Mouse (Mus musculus): ENCODE results near the gene Tmem270. TPM values are rescaled to one million over a fixed set of nuclear protein-coding genes. Genes with fewer than 3 reads are reported as not detected.

The Tmem270 gene
- polyA plus RNA-seq, 1 experiment: 0.04 TPM

GRCm38 (mm10) chr5:134933281-134933680 is 26.7 kb upstream of the Tmem270 start:
- H3K9me3 ChIP-seq (ENCODE audit: control insufficient read depth, low read length): no peaks in the 10 kb centered on the region
- peak overlapping the region; percentile 66 for H3K4me3 ChIP-seq (replicated peaks)
- H3K36me3 ChIP-seq (ENCODE audit: control insufficient read depth): peaks cover 26% of the 10 kb centered on the region
- H3K27me3 ChIP-seq (ENCODE audit: control insufficient read depth): peaks cover 21% of the 10 kb centered on the region
- TF ChIP-seq TAL1 (IDR thresholded peaks at IDR 0.05; ENCODE audit: low read length): no peak
- no peak for TF ChIP-seq GATA1 (IDR thresholded peaks at IDR 0.05; ENCODE audit: low read length)
- peaks cover 38% of the 10 kb centered on the region for H3K4me1 ChIP-seq (ENCODE audit: control insufficient read depth)

- Histone ChIP-seq H3K4me3 (replicated peaks) (peak overlapping the region; percentile 66), H3K36me3 (ENCODE audit: control insufficient read depth) (peaks cover 26% of the 10 kb centered on the region), H3K4me1 (ENCODE audit: control insufficient read depth) (peaks cover 38% of the 10 kb centered on the region), H3K9me3 (ENCODE audit: control insufficient read depth, low read length) (no peaks in the 10 kb centered on the region), H3K27me3 (ENCODE audit: control insufficient read depth) (peaks cover 21% of the 10 kb centered on the region)
- TF ChIP-seq GATA1 (IDR thresholded peaks at IDR 0.05; ENCODE audit: low read length) (no peak), TAL1 (IDR thresholded peaks at IDR 0.05; ENCODE audit: low read length) (no peak)
Measured at GRCm38 (mm10) chr5:134932903-134933276, 26.4 kb upstream of the Tmem270 start.

- Histone ChIP-seq H3K36me3 (ENCODE audit: control insufficient read depth) (peaks cover 26% of the 10 kb centered on the region), H3K27me3 (ENCODE audit: control insufficient read depth) (peaks cover 21% of the 10 kb centered on the region), H3K9me3 (ENCODE audit: control insufficient read depth, low read length) (no peaks in the 10 kb centered on the region), H3K4me3 (replicated peaks) (peak within 1 kb of the TSS; percentile 66), H3K4me1 (ENCODE audit: control insufficient read depth) (peaks cover 38% of the 10 kb centered on the region)
- TF ChIP-seq GATA1 (IDR thresholded peaks at IDR 0.05; ENCODE audit: low read length) (no peak), TAL1 (IDR thresholded peaks at IDR 0.05; ENCODE audit: low read length) (no peak)
Measured at GRCm38 (mm10) chr5:134932179-134932902, 25.8 kb upstream of the Tmem270 start, which contains the start of gene Mettl27. Gene Mettl27 (plus strand): TSS chr5:134932368.

GRCm38 (mm10) chr5:134929988-134930387 is 23.5 kb upstream of the Tmem270 start:
- peaks cover 17% of the 10 kb centered on the region for H3K36me3 ChIP-seq (ENCODE audit: control insufficient read depth)

GRCm38 (mm10) chr5:134926726-134927125 is 20.2 kb upstream of the Tmem270 start:
- Histone ChIP-seq H3K4me3 (replicated peaks) (no peak overlapping the region), H3K4me1 (ENCODE audit: control insufficient read depth) (peaks cover 35% of the 10 kb centered on the region), H3K9me3 (ENCODE audit: control insufficient read depth, low read length) (no peaks in the 10 kb centered on the region), H3K27me3 (ENCODE audit: control insufficient read depth) (peaks cover 21% of the 10 kb centered on the region), H3K36me3 (ENCODE audit: control insufficient read depth) (no peaks in the 10 kb centered on the region)
- no peak for TF ChIP-seq TAL1 (IDR thresholded peaks at IDR 0.05; ENCODE audit: low read length)
- TF ChIP-seq GATA1 (IDR thresholded peaks at IDR 0.05; ENCODE audit: low read length): no peak

More at GRCm38 (mm10) chr5:134929988-134930387, 23.5 kb upstream of the Tmem270 start:
- Histone ChIP-seq H3K27me3 (ENCODE audit: control insufficient read depth) (peaks cover 21% of the 10 kb centered on the region), H3K4me3 (replicated peaks) (no peak overlapping the region), H3K9me3 (ENCODE audit: control insufficient read depth, low read length) (no peaks in the 10 kb centered on the region), H3K4me1 (ENCODE audit: control insufficient read depth) (peaks cover 41% of the 10 kb centered on the region)
- no peak for TF ChIP-seq GATA1 (IDR thresholded peaks at IDR 0.05; ENCODE audit: low read length)
- TF ChIP-seq TAL1 (IDR thresholded peaks at IDR 0.05; ENCODE audit: low read length): no peak

GRCm38 (mm10) chr5:134923141-134923540 is 16.6 kb upstream of the Tmem270 start:
- Histone ChIP-seq H3K4me3 (replicated peaks) (no peak overlapping the region), H3K27me3 (ENCODE audit: control insufficient read depth) (no peaks in the 10 kb centered on the region), H3K4me1 (ENCODE audit: control insufficient read depth) (peaks cover 61% of the 10 kb centered on the region), H3K9me3 (ENCODE audit: control insufficient read depth, low read length) (no peaks in the 10 kb centered on the region), H3K36me3 (ENCODE audit: control insufficient read depth) (peaks cover 3% of the 10 kb centered on the region)
- TF ChIP-seq GATA1 (IDR thresholded peaks at IDR 0.05; ENCODE audit: low read length) (no peak), TAL1 (IDR thresholded peaks at IDR 0.05; ENCODE audit: low read length) (no peak)

- peak; percentile 61 for TF ChIP-seq TAL1 (IDR thresholded peaks at IDR 0.05; ENCODE audit: low read length)
- peak; percentile 54; the same call in 1 of the 2 replicates for TF ChIP-seq GATA1 (IDR thresholded peaks at IDR 0.05; ENCODE audit: low read length)
- Histone ChIP-seq H3K4me1 (ENCODE audit: control insufficient read depth) (peaks cover 76% of the 10 kb centered on the region), H3K27me3 (ENCODE audit: control insufficient read depth) (no peaks in the 10 kb centered on the region), H3K4me3 (replicated peaks) (peak overlapping the region; percentile 46), H3K9me3 (ENCODE audit: control insufficient read depth, low read length) (peaks cover 9% of the 10 kb centered on the region), H3K36me3 (ENCODE audit: control insufficient read depth) (peaks cover 17% of the 10 kb centered on the region)
Measured at GRCm38 (mm10) chr5:134921106-134921505, 14.6 kb upstream of the Tmem270 start.

GRCm38 (mm10) chr5:134920106-134920687 is 13.7 kb upstream of the Tmem270 start:
- Histone ChIP-seq H3K4me3 (replicated peaks) (peak overlapping the region; percentile 46), H3K27me3 (ENCODE audit: control insufficient read depth) (no peaks in the 10 kb centered on the region), H3K9me3 (ENCODE audit: control insufficient read depth, low read length) (peaks cover 9% of the 10 kb centered on the region), H3K36me3 (ENCODE audit: control insufficient read depth) (peaks cover 17% of the 10 kb centered on the region), H3K4me1 (ENCODE audit: control insufficient read depth) (peaks cover 82% of the 10 kb centered on the region)
- TF ChIP-seq GATA1 (IDR thresholded peaks at IDR 0.05; ENCODE audit: low read length): no peak
- peak; percentile 40; the same call in 1 of the 3 replicates for TF ChIP-seq TAL1 (IDR thresholded peaks at IDR 0.05; ENCODE audit: low read length)

GRCm38 (mm10) chr5:134919097-134919496 is 12.6 kb upstream of the Tmem270 start:
- peak overlapping the region; percentile 46 for H3K4me3 ChIP-seq (replicated peaks)
- H3K27me3 ChIP-seq (ENCODE audit: control insufficient read depth): no peaks in the 10 kb centered on the region
- H3K9me3 ChIP-seq (ENCODE audit: control insufficient read depth, low read length): peaks cover 9% of the 10 kb centered on the region
- TF ChIP-seq GATA1 (IDR thresholded peaks at IDR 0.05; ENCODE audit: low read length) (peak; percentile 91), TAL1 (IDR thresholded peaks at IDR 0.05; ENCODE audit: low read length) (peak; percentile 83)
- H3K4me1 ChIP-seq (ENCODE audit: control insufficient read depth): peaks cover 80% of the 10 kb centered on the region
- peaks cover 27% of the 10 kb centered on the region for H3K36me3 ChIP-seq (ENCODE audit: control insufficient read depth)

Data from erythroblast, embryonic 14.5 days (primary cell).